14 mouse cellular contexts compared by ENCODE assay signal in the genomic region with DNA sequence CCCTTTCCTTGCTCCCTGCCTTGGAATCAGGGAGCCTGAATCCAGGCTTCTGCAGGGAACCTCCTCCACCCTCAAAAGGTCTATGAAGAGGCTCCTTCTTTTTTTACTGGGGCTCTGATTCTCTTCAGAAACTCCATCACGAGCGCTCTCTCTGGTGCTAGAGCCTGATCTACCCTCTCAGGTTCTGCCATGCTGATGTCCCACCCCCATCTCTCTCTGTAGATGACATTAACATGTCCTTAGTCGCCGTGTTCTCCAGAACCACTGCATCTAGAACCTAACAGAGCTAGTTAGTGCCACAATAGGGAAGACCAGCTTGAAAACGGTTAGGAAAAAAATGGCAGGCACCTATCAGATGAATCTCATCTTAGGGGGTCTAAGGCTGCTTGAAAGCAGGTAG. TPM values are rescaled to one million over a fixed set of nuclear protein-coding genes. Genes with fewer than 3 reads are reported as not detected.
DNase-seq lines count a peak whose midpoint lies in the region; ATAC-seq and TF ChIP-seq lines count a peak whose summit lies in the region.
"Had no signal": no experiment of that assay in that cellular context is flagged by ENCODE, and none has a peak within 500 bp of the region (broad histone marks: within the 10 kb centered on the region; RNA-seq: fewer than 3 reads in every experiment).

No protein-coding gene starts in this region.

- H3K4me1 ChIP-seq in heart, postnatal 0 days (ENCODE audit: control insufficient read depth, insufficient read depth), result no peaks in the 10 kb centered on the region
- H3K4me1 ChIP-seq in E14TG2a.4 (replicated peaks; ENCODE audit: low read depth, low read length), result peaks cover 38% of the 10 kb centered on the region
- H3K4me1 ChIP-seq in cortical plate, adult 2 months (ENCODE audit: control insufficient read depth, insufficient read depth, low read length), result peaks cover 14% of the 10 kb centered on the region
- H3K4me1 ChIP-seq in limb, embryonic 15.5 days, result peaks cover 24% of the 10 kb centered on the region

- H3K27ac ChIP-seq in heart, postnatal 0 days (ENCODE audit: low read depth), result no peak overlapping the region
- peak overlapping the region; percentile 97 for H3K27ac ChIP-seq in cortical plate, adult 2 months (ENCODE audit: insufficient read depth, low read length)
- H3K27ac ChIP-seq in limb, embryonic 15.5 days, result peak overlapping the region; percentile 54
- H3K27ac ChIP-seq: macrophage had no signal

- no peak for ATAC-seq in heart, postnatal 0 days (ENCODE audit: insufficient read depth, low read depth)
- no peak for ATAC-seq in limb, embryonic 15.5 days (ENCODE audit: insufficient number of reproducible peaks, low FRiP score, low TSS enrichment, low read depth)

- no peaks in the 10 kb centered on the region for H3K27me3 ChIP-seq in heart, postnatal 0 days (ENCODE audit: control insufficient read depth, insufficient read depth, low read length)
- peaks cover 32% of the 10 kb centered on the region for H3K27me3 ChIP-seq in E14TG2a.4 (ENCODE audit: insufficient read depth, low read length)
- H3K27me3 ChIP-seq in limb, embryonic 15.5 days, result no peaks in the 10 kb centered on the region

- no peak for TF ChIP-seq EP300 in heart, postnatal 0 days (IDR thresholded peaks at IDR 0.05; ENCODE audit: low read depth)

- H3K4me2 ChIP-seq in heart, postnatal 0 days (ENCODE audit: low read depth, low read length), result peak overlapping the region; percentile 59
- peak overlapping the region; percentile 41 for H3K4me2 ChIP-seq in limb, embryonic 15.5 days

- WGBS in heart, postnatal 0 days, result 55% methylated on average over 5 of the region's 5 CpGs
- 64% methylated on average over 5 of the region's 5 CpGs for WGBS in limb, embryonic 15.5 days

- DNase-seq in heart, postnatal 0 days (ENCODE audit: low spot score), result no peak
- DNase-seq in heart, adult 11 months, result no peak
- DNase-seq in MN1 (ENCODE audit: low spot score), result no peak
- no peak for DNase-seq in lung, adult 18-20 months
- DNase-seq: cerebellum, adult 11 months; right cerebral cortex, postnatal 4 days; thymus, postnatal 25 days had no signal

- no peak for TF ChIP-seq CTCF in heart, postnatal 0 days (IDR thresholded peaks at IDR 0.05; ENCODE audit: low read depth)
- no peak for TF ChIP-seq CTCF in E14TG2a.4 (conservative IDR thresholded peaks at IDR 0.05; ENCODE audit: low read length)
- no peak for TF ChIP-seq CTCF in cortical plate, adult 2 months (IDR thresholded peaks at IDR 0.05; ENCODE audit: extremely low read depth, insufficient read depth, low read length)

- no peaks in the 10 kb centered on the region for H3K36me3 ChIP-seq in heart, postnatal 0 days (replicated peaks; ENCODE audit: control insufficient read depth, insufficient read depth, low read length)
- H3K36me3 ChIP-seq in E14TG2a.4 (ENCODE audit: insufficient read depth, low read length), result no peaks in the 10 kb centered on the region
- no peaks in the 10 kb centered on the region for H3K36me3 ChIP-seq in limb, embryonic 15.5 days

- H3K4me3 ChIP-seq in heart, postnatal 0 days (ENCODE audit: low read depth, low read length), result peak overlapping the region; percentile 31
- H3K4me3 ChIP-seq in E14TG2a.4 (replicated peaks; ENCODE audit: low read length), result 0 out of 2 replicates have a peak overlapping the region, but pooled peaks have one; percentile 49
- H3K4me3 ChIP-seq in cortical plate, adult 2 months (ENCODE audit: insufficient read depth, low read length), result no peak overlapping the region
- peak overlapping the region; percentile 14; the same call in 1 of the 2 replicates for H3K4me3 ChIP-seq in limb, embryonic 15.5 days
- H3K4me3 ChIP-seq: erythroblast, embryonic 14.5 days had no signal

- no peaks in the 10 kb centered on the region for H3K9me3 ChIP-seq in heart, postnatal 0 days (replicated peaks; ENCODE audit: control insufficient read depth, low read length)
- H3K9me3 ChIP-seq in E14TG2a.4 (ENCODE audit: low read length), result no peaks in the 10 kb centered on the region
- no peaks in the 10 kb centered on the region for H3K9me3 ChIP-seq in limb, embryonic 15.5 days

- 0 out of 2 replicates have a peak overlapping the region, but pooled peaks have one; percentile 24 for H3K9ac ChIP-seq in heart, postnatal 0 days (replicated peaks; ENCODE audit: low read depth, low read length)
- H3K9ac ChIP-seq in limb, embryonic 15.5 days, result no peak overlapping the region

- TF ChIP-seq POLR2A in cortical plate, adult 2 months (IDR thresholded peaks at IDR 0.05; ENCODE audit: extremely low read depth, insufficient read depth, low read length), result no peak

RNA-seq across cellular contexts. Expression of gene Chrna1, which starts 16.2 kb away (rescaled TPM):
- total RNA-seq in heart, postnatal 0 days (2014; rRNA removed; ENCODE audit: low replicate concordance), result not detected in 2 replicates
- polyA plus RNA-seq in heart, postnatal 0 days (2015; fragmentation: Nextera tagmentation; extraction: Ambion mirVana), result 0.03 and 0.05 TPM in 2 replicates
- polyA plus RNA-seq in cortical plate, adult 2 months (2012; rRNA removed), result 0.13 and 0.23 TPM in 2 replicates
- polyA plus RNA-seq in limb, embryonic 15.5 days (2015; fragmentation: Nextera tagmentation; extraction: Ambion mirVana), result 10.8 and 24.1 TPM in 2 replicates
- total RNA-seq: adrenal gland, adult 18-20 months; granulocyte monocyte progenitor cell, adult 5-6 weeks had no signal
- polyA plus RNA-seq: erythroblast, embryonic 14.5 days; macrophage had no signal
